Mouse (Mus musculus) spleen, adult 12 weeks (tissue): Measurements from ENCODE around the gene Vmn2r16.

Experiments used
- DNase-seq: peaks from one replicate; pipeline ENCODE4 v3.0.0; 2022; ENCODE audit warnings: low spot score

Gene Vmn2r16

GRCm38 (mm10) chr5:109329862-109330261, at the start of gene Vmn2r16:
Gene Vmn2r16, plus strand, starts transcription at chr5:109330162.
- no peak for DNase-seq

GRCm38 (mm10) chr5:109294655-109295054, 35.3 kb upstream of the Vmn2r16 start:
- no peak for DNase-seq

GRCm38 (mm10) chr5:109297544-109297943, 32.4 kb upstream of the Vmn2r16 start, which contains the start of gene Vmn2r15:
Gene Vmn2r15, minus strand, starts transcription at chr5:109297644.
- DNase-seq: no peak

GRCm38 (mm10) chr5:109419388-109419787, 89.4 kb downstream of the Vmn2r16 start, which contains the start of gene Vmn2r17:
Gene Vmn2r17, plus strand, starts transcription at chr5:109419688.
- no peak for DNase-seq
